Mouse (Mus musculus): ENCODE data around the gene Umod.

- TF ChIP-seq CTCF (IDR thresholded peaks at IDR 0.05; ENCODE audit: extremely low read depth, insufficient read depth, low read length) (no peak), POLR2A (IDR thresholded peaks at IDR 0.05; ENCODE audit: extremely low read depth, insufficient read depth, low read length) (no peak)
These were observed 2.3 kb downstream of the Umod start for GRCm38 (mm10) chr7:119476500-119477389.
